Mouse (Mus musculus) bone marrow, adult 2 months (tissue): Measurements from ENCODE around the gene Prss28. TPM values are rescaled to one million over a fixed set of nuclear protein-coding genes. Genes with fewer than 3 reads are reported as not detected.
A peak's percentile ranks its signal among the peaks of the same experiment; 100 is the strongest.

Experiments
- H3K27ac ChIP-seq: fragments of 200-500 bp; 2 replicates; pipeline ENCODE4 v1.5.1; 2012; ENCODE audit warnings: low read depth, mild to moderate bottlenecking, control low read depth, inconsistent platforms, low read length; ENCODE audit not compliant: control insufficient read depth, poor library complexity, insufficient read depth
- H3K4me1 ChIP-seq: fragments of 200-500 bp; 2 replicates; pipeline ENCODE4 v1.6.1; 2011; ENCODE audit warnings: low read length; ENCODE audit not compliant: control insufficient read depth, insufficient read depth
- H3K4me3 ChIP-seq: fragments of 200-500 bp; replicated peaks from 2 replicates; pipeline ENCODE3; 2011; ENCODE audit warnings: mild to moderate bottlenecking, low read depth, low read length, control low read depth; ENCODE audit not compliant: control insufficient read depth
- CTCF ChIP-seq: fragments of 200-500 bp; IDR thresholded peaks from 2 replicates; pipeline ENCODE4 v1.5.1; 2011; ENCODE audit warnings: low read length, control low read depth; ENCODE audit not compliant: control insufficient read depth, insufficient read depth
- POLR2A ChIP-seq: fragments of 200-500 bp; IDR thresholded peaks from 2 replicates; pipeline ENCODE4 v1.6.1; 2011; ENCODE audit warnings: low read depth, mild to moderate bottlenecking, control low read depth, low read length, borderline replicate concordance; ENCODE audit not compliant: control insufficient read depth
- WGBS: fragments of 180-500 bp; shearing (Covaris S2); methylation state at CpG from one replicate; pipeline ENCODE4 v1.1.7; 2018; 5-methylcytosine and 5-hydroxymethylcytosine counted together
- polyA plus RNA-seq: library from polyadenylated mRNA; stranded (reverse); fragments of >200 nt; gene quantifications from 2 replicates; pipeline ENCODE4 v1.2.4, GENCODE M21; 2011; ENCODE audit warnings: low replicate concordance; ENCODE audit not compliant: missing spikeins, insufficient read depth, insufficient read length

The Prss28 gene
- polyA plus RNA-seq, 1 experiment = not detected

DNA sequence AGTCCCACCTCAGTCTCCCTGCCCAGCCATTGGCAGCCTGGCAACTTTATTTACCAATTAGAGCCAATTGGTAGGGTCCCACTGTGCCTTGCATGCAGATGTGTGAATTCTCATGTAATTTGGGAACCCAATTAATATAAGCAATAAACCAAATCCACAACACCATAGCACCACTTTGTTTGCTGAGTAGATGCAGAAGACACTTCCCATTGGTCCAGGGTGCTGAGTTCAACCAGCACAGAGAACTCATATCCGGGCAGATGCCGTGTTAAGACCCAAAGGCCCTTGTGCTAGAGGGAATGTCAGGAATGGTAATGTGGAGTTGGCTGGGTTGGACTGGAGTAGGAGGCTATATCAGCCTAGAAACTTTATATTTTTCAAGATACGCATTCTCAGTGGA lies 32.6 kb upstream of the Prss28 start:
- Histone ChIP-seq H3K4me3 (no peak overlapping the region), H3K27ac (no peak overlapping the region), H3K4me1 (peaks cover 4% of the 10 kb centered on the region)
- TF ChIP-seq POLR2A (no peak), CTCF (no peak)
- 84% methylated on average over 3 of the region's 3 CpGs for WGBS

DNA sequence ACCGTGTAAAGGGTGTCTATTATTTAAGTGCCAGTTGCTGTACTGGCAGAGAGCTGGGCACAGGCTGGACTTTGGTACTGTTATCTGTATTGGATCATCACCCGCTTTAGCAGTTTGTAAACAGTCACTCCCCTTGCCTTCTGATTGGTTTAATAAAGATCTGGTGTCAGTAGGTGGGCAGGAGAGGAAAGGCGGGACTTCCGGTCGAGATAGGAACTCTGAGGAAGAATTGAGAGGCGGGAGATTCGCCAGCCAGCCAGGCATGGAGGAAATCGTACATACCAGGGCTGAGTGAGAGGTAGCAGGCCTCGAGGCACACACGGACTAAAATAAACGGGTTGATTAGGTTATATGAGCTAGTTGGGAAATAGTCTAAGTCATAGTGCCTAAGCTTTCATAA lies 26.3 kb upstream of the Prss28 start:
- no peak for TF ChIP-seq POLR2A
- no peak for TF ChIP-seq CTCF
- 36% methylated on average over 11 of the region's 11 CpGs for WGBS
- Histone ChIP-seq H3K27ac (no peak overlapping the region), H3K4me3 (no peak overlapping the region), H3K4me1 (no peaks in the 10 kb centered on the region)

DNA sequence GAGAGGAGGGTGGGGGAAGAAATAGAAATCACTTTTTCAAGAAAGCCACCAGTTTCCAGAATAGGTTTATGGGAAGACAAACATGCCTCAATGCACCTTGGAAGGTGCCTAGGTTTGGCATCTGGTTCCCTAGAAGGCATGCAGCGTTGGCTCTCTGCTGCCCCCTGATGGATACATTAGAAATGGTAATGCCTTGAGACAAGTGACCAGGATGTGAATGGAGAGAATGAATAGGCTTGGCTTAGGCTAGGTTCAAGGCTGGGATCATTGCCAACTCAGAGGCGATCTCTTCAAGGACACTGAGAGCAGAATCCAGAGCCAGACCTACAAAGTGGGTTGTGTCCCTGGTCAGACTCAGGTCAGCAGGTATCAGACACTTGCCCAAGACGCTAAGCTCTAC lies 23.4 kb upstream of the Prss28 start:
- Histone ChIP-seq H3K27ac (no peak overlapping the region), H3K4me3 (no peak overlapping the region), H3K4me1 (no peaks in the 10 kb centered on the region)
- TF ChIP-seq POLR2A = no peak
- TF ChIP-seq CTCF = peak; percentile 96
- 24% methylated on average over 3 of the region's 3 CpGs for WGBS

DNA sequence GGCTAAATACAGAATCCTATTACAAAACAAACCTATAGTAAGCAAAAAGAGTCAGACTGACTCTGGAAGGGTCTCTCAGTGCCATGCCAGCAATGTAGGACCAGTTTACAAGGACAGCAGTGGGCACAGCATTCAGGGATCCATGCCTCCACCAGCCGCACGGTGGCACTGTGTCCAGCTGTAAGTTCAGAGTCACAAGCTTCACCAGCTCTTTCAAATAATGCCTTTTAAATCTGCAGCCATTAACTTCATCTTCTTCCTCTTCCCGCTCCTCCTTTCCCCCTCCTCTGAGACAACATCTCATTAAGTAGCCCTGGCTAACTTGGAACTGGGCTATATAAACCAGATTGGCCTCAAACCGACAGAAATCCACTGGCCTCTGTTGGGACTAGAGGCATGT lies 19.6 kb upstream of the Prss28 start:
- no peak overlapping the region for H3K27ac ChIP-seq
- no peaks in the 10 kb centered on the region for H3K4me1 ChIP-seq
- H3K4me3 ChIP-seq = no peak overlapping the region
- WGBS = 20% methylated on average over 4 of the region's 4 CpGs
- no peak for TF ChIP-seq POLR2A
- peak; percentile 89 for TF ChIP-seq CTCF

DNA sequence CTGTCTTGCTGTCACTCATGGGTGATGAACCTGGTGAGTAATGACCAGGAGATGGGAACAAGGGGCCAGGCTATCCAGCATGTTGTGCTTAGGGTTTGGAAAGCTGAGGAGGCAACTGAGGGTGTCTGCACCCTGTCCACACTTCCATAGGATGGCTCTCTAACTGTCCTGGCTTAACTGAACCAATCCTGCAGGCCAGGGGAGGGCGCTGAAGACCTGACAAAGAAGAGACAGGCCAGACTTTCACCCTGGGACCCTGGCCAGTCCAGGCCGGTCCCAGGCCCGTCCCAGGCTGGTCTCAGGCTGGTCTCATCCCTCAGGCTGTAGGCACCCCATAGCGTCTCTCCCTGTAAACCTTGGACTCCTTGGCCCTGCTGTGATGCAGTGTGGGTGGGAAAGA lies 18.0 kb upstream of the Prss28 start:
- no peaks in the 10 kb centered on the region for H3K4me1 ChIP-seq
- TF ChIP-seq CTCF = no peak
- TF ChIP-seq POLR2A = no peak
- H3K4me3 ChIP-seq = no peak overlapping the region
- 29% methylated on average over 4 of the region's 4 CpGs for WGBS
- no peak overlapping the region for H3K27ac ChIP-seq

DNA sequence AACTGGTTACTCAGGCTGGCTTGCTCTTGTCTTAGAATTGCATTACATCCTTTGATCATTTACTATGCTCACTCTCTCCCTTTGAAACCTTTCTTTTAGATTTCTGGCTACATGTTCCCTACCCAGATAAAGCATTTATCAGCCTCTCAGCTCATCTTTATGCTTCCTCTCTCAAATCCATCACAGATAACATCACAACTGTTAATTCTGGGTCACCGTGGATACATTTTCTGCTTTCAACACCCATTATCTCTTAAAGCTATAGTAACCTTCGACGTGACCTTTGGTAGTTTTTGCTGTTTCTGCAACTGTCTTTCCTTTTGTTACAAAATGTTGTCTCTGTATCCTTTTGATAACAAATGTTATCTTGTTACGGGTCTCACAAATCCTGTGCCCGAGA lies 15.0 kb upstream of the Prss28 start:
- TF ChIP-seq POLR2A (no peak), CTCF (no peak)
- H3K4me3 ChIP-seq = no peak overlapping the region
- 37% methylated on average over 5 of the region's 5 CpGs for WGBS
- H3K4me1 ChIP-seq = no peaks in the 10 kb centered on the region
- H3K27ac ChIP-seq = no peak overlapping the region

DNA sequence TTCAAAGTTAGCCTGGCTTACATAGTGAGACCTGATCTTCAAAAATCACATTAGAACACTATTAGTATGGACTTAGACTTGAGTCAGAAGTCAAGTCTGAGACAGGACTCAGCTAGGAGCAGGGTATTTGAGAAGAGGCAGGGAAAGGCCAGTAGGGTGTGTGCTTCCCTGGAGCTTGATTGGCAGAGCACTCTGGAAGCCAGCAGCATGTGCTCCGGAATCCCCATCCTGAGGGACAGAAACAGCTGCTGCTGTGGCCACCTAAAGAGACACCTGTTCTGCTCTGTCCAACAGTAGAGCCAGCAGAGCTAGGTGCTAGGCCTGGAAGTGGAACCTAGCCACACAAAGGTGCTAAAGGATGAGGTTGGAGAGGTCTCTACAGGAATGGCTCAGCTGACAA lies 14.3 kb upstream of the Prss28 start:
- TF ChIP-seq CTCF (no peak), POLR2A (no peak)
- no peak overlapping the region for H3K4me3 ChIP-seq
- no peaks in the 10 kb centered on the region for H3K4me1 ChIP-seq
- H3K27ac ChIP-seq = no peak overlapping the region
- 59% methylated on average over 1 of the region's 1 CpGs for WGBS

DNA sequence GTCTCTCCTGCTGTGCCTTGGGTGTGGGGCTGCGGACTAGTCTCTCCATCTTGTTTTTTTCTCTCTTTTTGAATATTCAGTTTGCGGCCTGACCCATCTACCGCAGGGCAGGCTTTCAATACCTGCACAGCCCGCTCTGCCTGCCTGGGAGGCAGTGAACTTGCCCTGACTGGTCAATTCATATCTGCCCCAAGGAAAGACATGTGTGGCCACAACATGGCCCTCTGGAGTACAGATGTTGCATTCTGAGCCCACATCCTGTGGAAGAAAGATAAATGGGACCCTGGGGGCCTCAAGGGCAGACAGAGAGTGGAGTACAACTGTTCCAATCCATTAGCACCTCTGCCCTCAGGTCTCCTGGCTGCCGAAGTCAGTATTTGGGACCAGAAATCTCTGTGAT lies 10.4 kb upstream of the Prss28 start, which contains the start of gene Prss34:
Gene Prss34 (plus strand): TSS at position 301 of the 400 bp plus-strand sequence.
- TF ChIP-seq POLR2A (no peak), CTCF (no peak)
- peaks cover 1% of the 10 kb centered on the region for H3K4me1 ChIP-seq
- H3K4me3 ChIP-seq = no peak within 1 kb of the TSS
- WGBS = 77% methylated on average over 5 of the region's 5 CpGs
- no peak within 1 kb of the TSS for H3K27ac ChIP-seq

DNA sequence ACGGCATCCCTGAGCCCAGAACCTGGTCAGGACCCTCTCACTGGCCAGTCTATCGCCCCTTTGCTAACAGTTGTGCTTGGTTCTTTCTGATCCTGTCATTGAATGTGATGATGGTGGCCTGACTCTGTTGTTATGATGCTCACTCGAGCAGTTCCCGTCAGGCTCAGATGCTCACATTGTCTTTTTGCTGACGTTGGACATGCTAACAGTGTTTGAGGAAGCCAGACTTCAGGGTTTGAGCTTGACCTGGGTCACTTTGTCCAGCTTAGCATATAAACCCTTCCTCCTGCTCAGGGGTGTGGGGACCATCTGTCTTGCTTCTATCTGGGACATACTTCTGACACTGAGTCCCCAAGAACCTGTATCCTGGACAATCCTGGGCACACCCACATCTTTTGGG lies 9.9 kb downstream of the Prss28 start, which contains the start of gene Prss29:
Gene Prss29 (plus strand): TSS at position 301 of the 400 bp plus-strand sequence.
- Histone ChIP-seq H3K4me1 (no peaks in the 10 kb centered on the region), H3K4me3 (no peak within 1 kb of the TSS), H3K27ac (no peak within 1 kb of the TSS)
- WGBS = 65% methylated on average over 5 of the region's 5 CpGs
- no peak for TF ChIP-seq CTCF
- no peak for TF ChIP-seq POLR2A

DNA sequence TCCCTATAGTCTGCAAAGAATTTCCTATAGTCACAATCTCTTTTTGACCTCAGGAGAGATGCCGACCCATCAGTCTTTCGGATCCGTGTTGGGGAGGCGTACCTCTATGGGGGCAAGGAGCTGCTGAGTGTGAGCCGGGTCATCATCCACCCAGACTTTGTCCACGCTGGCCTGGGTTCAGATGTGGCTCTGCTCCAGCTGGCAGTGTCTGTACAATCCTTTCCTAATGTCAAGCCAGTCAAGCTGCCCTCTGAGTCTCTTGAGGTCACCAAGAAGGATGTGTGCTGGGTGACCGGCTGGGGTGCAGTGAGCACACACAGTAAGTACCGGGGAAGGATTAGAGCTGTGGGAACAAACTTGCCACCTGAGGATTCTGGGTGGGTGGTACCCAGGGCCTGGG lies 12.4 kb downstream of the Prss28 start:
- H3K27ac ChIP-seq = no peak overlapping the region
- no peak overlapping the region for H3K4me3 ChIP-seq
- no peaks in the 10 kb centered on the region for H3K4me1 ChIP-seq
- WGBS = 78% methylated on average over 8 of the region's 8 CpGs
- TF ChIP-seq CTCF (no peak), POLR2A (no peak)
